Mouse (Mus musculus) mesoderm, embryonic 11.5 days (tissue): ENCODE results near the gene Cyp4f14.

Experiments used
- DNase-seq: peaks from one replicate; pipeline ENCODE4 v3.0.0-alpha.2; 2012; ENCODE audit warnings: low read depth, low spot score

The Cyp4f14 gene

DNA sequence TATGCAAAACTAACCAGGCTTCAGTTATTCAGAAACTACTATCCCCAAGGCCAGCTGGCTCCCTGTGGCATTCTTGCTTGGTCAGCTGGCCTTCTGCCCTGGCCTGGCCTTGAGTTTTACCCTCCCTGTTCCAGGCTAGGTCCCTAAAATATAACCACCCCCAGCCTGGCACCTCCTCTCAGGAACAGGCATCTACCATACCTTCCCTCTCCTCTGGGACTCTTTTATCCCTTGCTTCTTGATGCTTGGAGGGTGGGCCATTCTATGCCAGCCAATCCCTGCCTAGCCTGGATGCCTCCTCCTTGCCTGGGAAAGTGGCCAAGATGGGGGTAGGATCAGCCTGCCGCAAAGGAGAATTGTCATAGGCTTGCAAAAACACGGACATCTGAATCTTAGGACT is at the start of gene Cyp4f14:
Cyp4f14 (minus strand) TSS at position 212 of the 400 bp plus-strand sequence.
- DNase-seq, result no peak

GRCm38 (mm10) chr17:32965623-32966290 is 48.6 kb upstream of the Cyp4f14 start, which contains the start of gene Zfp472:
TSS of gene Zfp472 (plus strand) at chr17:32965814.
- DNase-seq, result peak; percentile 91

GRCm38 (mm10) chr17:32965253-32965622 is 48.1 kb upstream of the Cyp4f14 start:
- DNase-seq, result peak; percentile 4

DNA sequence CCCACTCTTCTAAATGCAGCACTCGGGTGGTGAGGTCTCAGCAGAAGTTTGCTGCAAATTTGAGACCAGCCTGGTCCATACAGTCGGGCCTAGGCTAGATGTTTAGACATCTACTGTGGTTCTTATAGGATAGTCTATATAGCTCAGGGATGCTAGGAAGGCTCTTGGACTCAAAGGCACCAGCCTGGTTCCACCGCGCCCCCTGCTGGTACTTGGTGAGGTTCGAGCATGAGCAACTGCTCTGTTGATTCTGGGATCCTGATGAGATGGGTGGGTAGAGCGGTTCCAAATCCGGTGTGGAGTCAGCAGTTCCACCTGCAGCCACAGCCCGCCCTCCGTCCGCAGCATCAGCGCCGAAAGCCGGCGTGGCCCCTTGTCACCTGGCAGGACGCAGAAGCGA is 34.3 kb upstream of the Cyp4f14 start:
- peak; percentile 72 for DNase-seq

DNA sequence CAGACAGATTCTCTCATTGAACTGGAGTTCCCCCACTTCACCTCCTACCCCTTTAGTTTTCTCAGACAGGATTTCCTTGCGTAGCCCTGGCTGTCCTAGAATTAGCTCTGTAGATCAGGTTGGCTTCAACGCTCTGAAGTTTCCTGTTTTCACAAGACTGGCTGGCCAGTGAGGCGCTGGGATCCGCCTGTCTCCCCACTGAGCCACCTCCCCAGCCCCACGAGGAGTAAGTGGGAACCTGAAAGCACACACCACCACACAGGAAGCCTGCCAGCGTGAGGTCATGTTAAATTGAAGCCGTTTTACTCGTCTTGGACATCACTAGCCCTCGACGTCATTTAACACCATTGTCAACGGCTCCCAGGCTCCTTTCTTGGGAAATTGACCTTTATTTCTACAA is 33.9 kb upstream of the Cyp4f14 start:
- DNase-seq, result no peak

GRCm38 (mm10) chr17:32950136-32950535 is 33.0 kb upstream of the Cyp4f14 start:
- DNase-seq, result no peak

- peak; percentile 66 for DNase-seq
Measured at GRCm38 (mm10) chr17:32947215-32947914, 30.2 kb upstream of the Cyp4f14 start, which contains the start of gene Cyp4f13. TSS of gene Cyp4f13 (minus strand) at chr17:32947402.

GRCm38 (mm10) chr17:32946716-32947115 is 29.6 kb upstream of the Cyp4f14 start:
- no peak for DNase-seq

GRCm38 (mm10) chr17:32944402-32945035 is 27.4 kb upstream of the Cyp4f14 start:
- DNase-seq, result no peak

- no peak for DNase-seq
Measured at GRCm38 (mm10) chr17:32943661-32944060, 26.5 kb upstream of the Cyp4f14 start.

DNA sequence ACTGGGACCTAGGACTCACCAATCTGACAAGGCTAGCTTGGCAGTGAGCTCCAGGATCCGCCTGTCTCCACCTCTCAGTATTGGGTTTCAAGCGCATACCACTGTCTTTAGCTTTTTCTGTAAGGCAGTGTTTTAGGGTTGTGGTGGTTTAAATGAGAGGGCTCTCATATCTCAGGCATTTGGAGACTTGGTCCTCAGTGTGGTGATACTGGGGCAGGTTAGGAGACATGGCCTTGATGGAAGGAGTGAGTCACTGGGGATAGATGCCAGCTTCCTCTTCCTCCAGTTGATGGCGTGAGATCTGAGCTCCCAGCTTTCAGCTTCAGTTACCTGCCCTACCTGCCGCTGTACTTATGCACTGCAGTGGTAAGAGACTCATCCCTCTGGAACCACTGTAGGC is 22.7 kb upstream of the Cyp4f14 start:
- DNase-seq, result no peak

DNA sequence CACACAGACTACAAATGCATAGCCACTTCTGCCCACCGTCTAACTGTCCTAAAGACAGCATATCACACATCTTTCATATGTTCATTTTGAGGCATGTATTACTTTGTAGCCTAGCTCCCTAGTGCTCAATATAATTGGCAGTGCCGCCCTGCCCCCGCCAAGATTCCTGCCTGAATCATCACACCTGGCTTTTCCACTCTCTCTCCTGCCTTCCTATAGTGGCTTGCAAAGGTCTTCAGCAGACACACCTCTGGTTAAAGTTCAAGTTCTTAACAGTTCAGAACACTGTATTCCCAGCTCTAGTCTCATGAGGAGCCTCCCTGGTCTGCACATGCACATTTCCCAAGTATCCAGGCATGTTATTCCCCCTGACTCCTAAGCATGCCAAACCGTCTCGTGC is 10.7 kb upstream of the Cyp4f14 start:
- no peak for DNase-seq

DNA sequence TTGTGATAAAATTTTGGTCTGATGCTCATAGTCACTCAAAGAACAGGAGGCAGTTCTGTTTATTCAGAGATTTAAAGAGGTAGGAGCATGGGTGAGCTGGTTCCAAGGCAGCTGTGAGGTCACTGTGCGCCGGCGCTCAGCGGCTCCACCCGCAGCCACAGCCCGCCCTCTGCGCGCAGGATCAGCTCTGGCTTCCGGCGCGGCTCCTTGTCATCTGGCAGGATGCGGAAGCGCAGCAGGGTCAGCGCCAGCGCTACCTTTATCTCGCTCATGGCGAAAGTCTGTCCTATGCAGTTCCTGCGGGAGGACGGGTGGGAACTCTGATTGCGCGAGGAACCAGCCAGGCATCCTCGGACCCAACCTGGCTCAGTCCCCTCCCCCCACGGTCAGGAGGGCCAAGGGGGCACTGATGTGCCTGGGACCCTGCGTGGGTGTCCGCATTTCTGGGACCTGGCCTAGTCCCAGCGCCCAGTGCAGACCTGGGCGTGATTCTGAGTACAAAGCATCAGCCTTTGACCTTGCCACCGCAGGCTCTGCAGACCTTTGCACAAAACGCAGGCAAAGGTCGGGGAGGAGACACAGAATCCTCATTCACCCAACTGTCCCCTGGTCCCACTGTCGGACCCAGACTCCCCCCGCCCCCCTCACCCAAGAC is 7.6 kb upstream of the Cyp4f14 start:
- DNase-seq, result peak; percentile 45

DNA sequence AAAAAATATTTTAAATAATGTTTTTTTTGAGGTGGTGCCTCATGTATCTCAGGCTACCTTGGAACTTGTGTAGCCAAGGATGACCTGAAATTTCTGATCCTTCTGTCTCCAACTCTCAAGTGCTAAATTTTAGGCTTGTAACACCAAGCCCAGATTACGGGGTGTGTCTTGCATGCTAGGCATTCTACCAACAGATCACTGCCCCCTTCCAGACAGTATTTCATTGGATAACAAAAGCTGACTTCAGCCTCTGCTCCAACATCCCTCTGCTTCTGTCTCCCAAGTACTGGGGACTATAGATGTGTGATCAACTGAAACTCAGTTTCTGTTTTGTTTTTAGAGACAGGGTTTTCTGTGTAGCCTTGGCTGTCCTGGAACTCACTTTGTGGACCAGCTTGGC is 6.5 kb upstream of the Cyp4f14 start:
- DNase-seq, result no peak

- DNase-seq, result no peak
Measured at GRCm38 (mm10) chr17:32919123-32919522, 2.0 kb upstream of the Cyp4f14 start.

DNA sequence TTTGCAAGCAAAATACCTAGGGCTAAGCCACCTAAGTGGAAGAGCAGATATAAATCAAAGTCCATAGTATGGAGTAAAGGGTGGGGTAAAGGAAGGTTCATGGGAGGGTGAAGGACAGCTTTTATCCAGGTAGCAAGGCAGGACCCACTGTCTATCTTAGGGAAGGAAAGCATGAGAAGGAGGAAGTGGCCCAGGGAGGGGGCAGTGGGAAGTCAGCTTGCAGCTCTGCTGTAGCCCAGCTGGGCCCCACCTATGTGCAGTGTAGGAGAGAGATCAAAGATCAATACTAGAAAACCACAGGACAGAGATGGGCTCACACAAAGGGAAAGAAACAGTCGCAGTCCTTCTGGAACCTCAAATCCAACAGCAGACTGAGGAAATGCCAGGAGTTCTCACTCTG is 1.1 kb downstream of the Cyp4f14 start:
- DNase-seq, result no peak

GRCm38 (mm10) chr17:32906172-32906571 is 11.0 kb downstream of the Cyp4f14 start:
- DNase-seq, result no peak

GRCm38 (mm10) chr17:32905239-32905638 is 11.9 kb downstream of the Cyp4f14 start:
- DNase-seq, result peak; percentile 51

GRCm38 (mm10) chr17:32904414-32904813 is 12.7 kb downstream of the Cyp4f14 start:
- DNase-seq, result no peak

- no peak for DNase-seq
Measured at GRCm38 (mm10) chr17:32901751-32902525, 15.2 kb downstream of the Cyp4f14 start.

- no peak for DNase-seq
Measured at GRCm38 (mm10) chr17:32895421-32895820, 21.7 kb downstream of the Cyp4f14 start.
